Mouse (Mus musculus): Measurements from ENCODE around the gene Olfr910. TPM values are rescaled to one million over a fixed set of nuclear protein-coding genes. Genes with fewer than 3 reads are reported as not detected.

Gene Olfr910
- total RNA-seq (2021) = not detected

GRCm38 (mm10) chr9:38537549-38537948 is at the start of gene Olfr910:
Gene Olfr910, plus strand, starts transcription at chr9:38537849.
- DNase-seq (ENCODE audit: extremely low spot score in 1 of 2, low spot score in 1 of 2) = no peak

- DNase-seq (ENCODE audit: extremely low spot score in 1 of 2, low spot score in 1 of 2) = no peak
Observed at GRCm38 (mm10) chr9:38495501-38495900, 42.1 kb upstream of the Olfr910 start, which contains the start of gene Olfr907. Gene Olfr907, plus strand, starts transcription at chr9:38495801.

GRCm38 (mm10) chr9:38512353-38512752 is 25.3 kb upstream of the Olfr910 start:
- DNase-seq (ENCODE audit: extremely low spot score in 1 of 2, low spot score in 1 of 2) = no peak

- DNase-seq (ENCODE audit: extremely low spot score in 1 of 2, low spot score in 1 of 2) = no peak
Observed at GRCm38 (mm10) chr9:38521280-38521679, 16.4 kb upstream of the Olfr910 start, which contains the start of gene Olfr911-ps1. Gene Olfr911-ps1, plus strand, starts transcription at chr9:38521580.

DNA sequence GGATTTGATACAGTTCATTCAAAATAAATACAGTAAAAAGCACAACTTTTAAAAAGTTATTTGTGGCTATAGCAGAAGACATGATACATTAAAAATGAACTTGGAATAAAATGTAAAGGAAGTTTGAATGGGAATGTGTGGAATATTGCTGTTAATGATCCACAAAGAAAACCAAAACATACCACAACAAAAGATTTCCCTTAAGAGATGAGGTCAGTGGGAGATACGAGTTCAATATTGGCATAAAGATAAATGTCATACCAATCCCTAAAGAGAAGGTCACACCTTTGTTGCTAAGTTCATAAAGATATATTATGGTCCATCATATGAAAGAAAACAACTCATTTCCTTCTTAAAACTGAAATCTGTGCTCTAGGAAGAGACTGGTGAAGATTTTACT is 42.2 kb downstream of the Olfr910 start, which contains the start of gene Olfr912:
TSS of gene Olfr912 (plus strand) at position 301 of the 400 bp plus-strand sequence.
- no peak for DNase-seq (ENCODE audit: extremely low spot score in 1 of 2, low spot score in 1 of 2)

Other genes with a start within 250 kb of the Olfr910 start
- gene Olfr896-ps1, start 246.7 kb upstream of the Olfr910 start, total RNA-seq (2021) = not detected
- not detected for gene Olfr25, start 208.8 kb upstream of the Olfr910 start, total RNA-seq (2021)
- not detected for gene Olfr898, start 189.4 kb upstream of the Olfr910 start, total RNA-seq (2021)
- gene Olfr250, start 171.0 kb upstream of the Olfr910 start, total RNA-seq (2021) = not detected
- gene Olfr251, start 160.8 kb upstream of the Olfr910 start, total RNA-seq (2021) = not detected
- not detected for gene Olfr147, start 136.2 kb upstream of the Olfr910 start, total RNA-seq (2021)
- gene Olfr901, start 108.4 kb upstream of the Olfr910 start, total RNA-seq (2021) = not detected
- not detected for gene Olfr902, start 90.2 kb upstream of the Olfr910 start, total RNA-seq (2021)
- gene Olfr904, start 74.7 kb upstream of the Olfr910 start, total RNA-seq (2021) = not detected
- under 1 TPM in 1 of 2 experiments, not detected in 1; 0.07 TPM for gene Olfr905, start 66.7 kb upstream of the Olfr910 start, total RNA-seq (2021)
- gene Olfr906, start 50.8 kb upstream of the Olfr910 start, total RNA-seq (2021) = not detected
- not detected for gene Olfr907, start 42.0 kb upstream of the Olfr910 start, total RNA-seq (2021)
- gene Olfr911-ps1, start 16.3 kb upstream of the Olfr910 start, total RNA-seq (2021) = not detected
- not detected for gene Olfr912, start 42.3 kb downstream of the Olfr910 start, total RNA-seq (2021)
- not detected for gene Olfr913, start 54.9 kb downstream of the Olfr910 start, total RNA-seq (2021)
- not detected for gene Olfr914, start 67.3 kb downstream of the Olfr910 start, total RNA-seq (2021)
- not detected for gene Olfr916, start 122.0 kb downstream of the Olfr910 start, total RNA-seq (2021)
- not detected for gene Olfr917, start 128.0 kb downstream of the Olfr910 start, total RNA-seq (2021)
- gene Olfr918, start 136.8 kb downstream of the Olfr910 start, total RNA-seq (2021) = not detected
- not detected for gene Olfr919, start 165.8 kb downstream of the Olfr910 start, total RNA-seq (2021)
- gene Vwa5a, start 180.4 kb downstream of the Olfr910 start, total RNA-seq (2021) = 10 to 100 TPM; 10.4 to 11.5 TPM
- gene Olfr920, start 214.4 kb downstream of the Olfr910 start, total RNA-seq (2021) = under 1 TPM in 1 of 2 experiments, not detected in 1; 0.10 TPM
- gene Olfr921, start 235.2 kb downstream of the Olfr910 start, total RNA-seq (2021) = not detected

Measured in layer of hippocampus, postnatal 25 days (tissue).